Mouse (Mus musculus) intestine, embryonic 16.5 days (tissue): ENCODE measurements around the gene Lyzl4. TPM values are rescaled to one million over a fixed set of nuclear protein-coding genes. Genes with fewer than 3 reads are reported as not detected.

Experiments used
- ATAC-seq: fragments of 200-750 bp; cut with Nextera tagmentation; 2 replicates; pipeline ENCODE4 v1.8.0; 2017; ENCODE audit warnings: moderate TSS enrichment, moderate library complexity
- H3K27ac ChIP-seq: fragments of 300-500 bp; sonication (generic); 2 replicates; pipeline ENCODE4 v1.5.1; 2014; ENCODE audit warnings: mild to moderate bottlenecking, low read length
- H3K27me3 ChIP-seq: fragments of 300-500 bp; sonication (generic); replicated peaks from 2 replicates; pipeline ENCODE4 v1.6.1; 2014; ENCODE audit warnings: low read length, control low read depth, mixed read lengths; ENCODE audit not compliant: control insufficient read depth, insufficient read depth
- H3K36me3 ChIP-seq: fragments of 300-500 bp; sonication (generic); 2 replicates; pipeline ENCODE4 v1.6.1; 2014; ENCODE audit warnings: low read length, control low read depth; ENCODE audit not compliant: control insufficient read depth, insufficient read depth
- H3K4me1 ChIP-seq: fragments of 300-500 bp; sonication (generic); 2 replicates; pipeline ENCODE4 v1.6.1; 2014; ENCODE audit warnings: low read length, control low read depth, mixed read lengths; ENCODE audit not compliant: control insufficient read depth, insufficient read depth
- H3K4me2 ChIP-seq: fragments of 300-500 bp; sonication (generic); 2 replicates; pipeline ENCODE4 v1.6.1; 2014; ENCODE audit warnings: low read depth, low read length, control low read depth
- H3K4me3 ChIP-seq: fragments of 300-500 bp; sonication (generic); 2 replicates; pipeline ENCODE4 v1.5.1; 2014; ENCODE audit warnings: mild to moderate bottlenecking, low read length
- H3K9ac ChIP-seq: fragments of 300-500 bp; sonication (generic); 2 replicates; pipeline ENCODE4 v1.6.1; 2014; ENCODE audit warnings: low read depth, low read length
- H3K9me3 ChIP-seq: fragments of 300-500 bp; sonication (generic); 2 replicates; pipeline ENCODE4 v1.6.1; 2016; ENCODE audit warnings: low read length, control low read depth; ENCODE audit not compliant: control insufficient read depth
- WGBS: fragments of 180-500 bp; shearing (Covaris S2); extraction: QIAGEN DNeasy Blood & Tissue Kit; methylation state at CpG from one replicate; pipeline ENCODE4 v1.1.7; 2014; 5-methylcytosine and 5-hydroxymethylcytosine counted together
- polyA plus RNA-seq: library from polyadenylated mRNA; unstranded; fragments of >200 nt; fragmentation: Nextera tagmentation; extraction: Ambion mirVana; gene quantifications from 2 replicates; pipeline ENCODE4 v1.2.1, GENCODE M21; 2015

The Lyzl4 gene
- polyA plus RNA-seq, 1 experiment from 2014 or later: not detected

DNA sequence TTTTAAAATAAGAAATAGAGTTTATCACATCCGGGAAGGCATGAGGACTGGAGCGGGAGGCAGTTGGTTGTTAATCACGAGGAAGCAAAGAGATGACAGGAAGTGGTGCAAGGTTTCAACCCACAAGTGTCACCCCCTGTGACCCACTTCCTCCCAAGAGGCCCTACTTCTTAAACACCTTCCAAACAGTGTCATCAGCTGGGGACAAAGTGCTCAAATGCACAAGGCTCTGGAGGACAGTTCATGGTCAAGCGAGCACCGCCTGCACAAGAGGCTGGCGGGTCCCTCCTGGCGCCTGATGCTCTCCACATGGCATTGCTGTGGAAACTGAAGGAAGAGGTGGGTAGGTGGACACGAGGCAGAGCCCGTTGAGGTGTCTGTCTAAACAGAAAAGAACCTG lies 33.1 kb upstream of the Lyzl4 start:
- H3K27ac ChIP-seq: no peak overlapping the region
- H3K9me3 ChIP-seq: no peaks in the 10 kb centered on the region
- 85% methylated on average over 9 of the region's 9 CpGs for WGBS
- H3K9ac ChIP-seq: no peak overlapping the region
- H3K36me3 ChIP-seq: no peaks in the 10 kb centered on the region
- H3K4me1 ChIP-seq: peaks cover 23% of the 10 kb centered on the region
- H3K27me3 ChIP-seq: 0 out of 2 replicates have a peak, but pooled peaks cover 4% of the 10 kb centered on the region
- no peak overlapping the region for H3K4me3 ChIP-seq
- H3K4me2 ChIP-seq: no peak overlapping the region
- ATAC-seq: no peak

DNA sequence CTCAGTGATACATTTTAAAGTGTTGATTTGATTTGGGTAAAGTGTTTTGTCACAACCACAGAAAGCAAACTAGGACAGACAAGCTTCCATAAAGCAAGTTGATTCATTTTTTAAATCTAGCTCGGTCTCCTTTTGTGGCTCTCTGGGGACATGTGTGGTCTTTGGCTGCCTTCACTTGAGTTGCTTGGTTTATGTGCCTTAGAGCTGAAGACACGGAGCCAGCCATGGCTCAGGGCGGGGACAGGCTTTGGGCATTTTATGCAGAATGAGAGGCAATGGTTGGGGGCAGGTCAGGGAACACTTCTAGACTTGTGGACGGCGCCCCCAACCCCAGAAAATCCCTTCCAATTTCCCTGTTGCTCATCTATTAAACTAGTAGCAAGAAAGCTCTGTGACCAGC lies 31.8 kb upstream of the Lyzl4 start:
- no peaks in the 10 kb centered on the region for H3K36me3 ChIP-seq
- no peaks in the 10 kb centered on the region for H3K9me3 ChIP-seq
- H3K4me2 ChIP-seq: no peak overlapping the region
- ATAC-seq: no peak
- H3K9ac ChIP-seq: no peak overlapping the region
- no peak overlapping the region for H3K4me3 ChIP-seq
- peaks cover 32% of the 10 kb centered on the region for H3K4me1 ChIP-seq
- 85% methylated on average over 5 of the region's 5 CpGs for WGBS
- peaks cover 4% of the 10 kb centered on the region; the same call in 1 of the 2 replicates for H3K27me3 ChIP-seq
- H3K27ac ChIP-seq: no peak overlapping the region

DNA sequence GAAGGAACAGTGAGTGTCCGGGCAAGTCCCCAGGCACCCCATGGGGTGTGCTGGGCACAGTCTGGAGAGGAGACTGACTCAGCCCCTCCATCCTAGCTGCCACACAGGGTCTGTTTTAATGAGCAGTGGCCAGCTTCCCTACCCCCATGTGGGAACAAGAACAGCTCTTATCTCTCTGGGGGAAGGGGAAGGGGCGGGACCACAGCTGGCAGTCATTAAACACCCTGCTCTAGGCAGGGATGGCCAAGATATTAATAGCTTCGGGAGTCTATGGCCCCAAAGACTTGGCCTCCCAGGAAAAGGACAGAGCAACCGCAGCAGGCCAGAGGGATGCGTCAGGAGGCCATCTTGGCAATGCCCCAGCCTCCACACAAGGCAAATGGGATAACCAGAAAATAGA lies 30.4 kb upstream of the Lyzl4 start:
- 47% methylated on average over 5 of the region's 5 CpGs for WGBS
- H3K4me1 ChIP-seq: peaks cover 30% of the 10 kb centered on the region
- H3K27ac ChIP-seq: no peak overlapping the region
- no peak overlapping the region for H3K9ac ChIP-seq
- H3K4me2 ChIP-seq: no peak overlapping the region
- no peaks in the 10 kb centered on the region for H3K9me3 ChIP-seq
- H3K27me3 ChIP-seq: peaks cover 4% of the 10 kb centered on the region; the same call in 1 of the 2 replicates
- no peak overlapping the region for H3K4me3 ChIP-seq
- no peaks in the 10 kb centered on the region for H3K36me3 ChIP-seq
- no peak for ATAC-seq

DNA sequence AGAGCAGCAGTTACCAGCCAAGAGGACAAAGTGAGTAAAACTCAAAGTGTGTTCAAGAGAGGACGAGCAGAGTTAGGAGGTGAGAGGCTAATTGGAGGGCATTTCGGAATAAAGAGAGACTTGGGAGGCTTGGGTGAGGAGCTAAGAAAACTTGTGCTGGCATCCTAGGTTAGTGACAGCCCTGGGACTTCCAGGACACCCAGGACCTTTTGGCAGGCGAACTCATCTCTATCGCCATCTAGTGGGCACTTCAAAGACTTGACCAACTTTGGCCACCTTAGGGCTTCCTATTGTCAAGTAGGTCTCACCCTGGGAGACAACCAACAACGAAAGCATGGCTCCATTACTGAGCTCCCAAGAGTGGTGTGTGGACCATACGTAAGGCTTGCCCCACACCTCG lies 29.4 kb upstream of the Lyzl4 start:
- H3K4me1 ChIP-seq: peaks cover 25% of the 10 kb centered on the region
- peaks cover 4% of the 10 kb centered on the region; the same call in 1 of the 2 replicates for H3K27me3 ChIP-seq
- H3K9me3 ChIP-seq: no peaks in the 10 kb centered on the region
- no peak overlapping the region for H3K9ac ChIP-seq
- 0 out of 2 replicates have a peak, but pooled peaks have one; percentile 32 for ATAC-seq
- H3K4me3 ChIP-seq: no peak overlapping the region
- no peaks in the 10 kb centered on the region for H3K36me3 ChIP-seq
- no peak overlapping the region for H3K27ac ChIP-seq
- WGBS: 28% methylated on average over 7 of the region's 7 CpGs
- no peak overlapping the region for H3K4me2 ChIP-seq

DNA sequence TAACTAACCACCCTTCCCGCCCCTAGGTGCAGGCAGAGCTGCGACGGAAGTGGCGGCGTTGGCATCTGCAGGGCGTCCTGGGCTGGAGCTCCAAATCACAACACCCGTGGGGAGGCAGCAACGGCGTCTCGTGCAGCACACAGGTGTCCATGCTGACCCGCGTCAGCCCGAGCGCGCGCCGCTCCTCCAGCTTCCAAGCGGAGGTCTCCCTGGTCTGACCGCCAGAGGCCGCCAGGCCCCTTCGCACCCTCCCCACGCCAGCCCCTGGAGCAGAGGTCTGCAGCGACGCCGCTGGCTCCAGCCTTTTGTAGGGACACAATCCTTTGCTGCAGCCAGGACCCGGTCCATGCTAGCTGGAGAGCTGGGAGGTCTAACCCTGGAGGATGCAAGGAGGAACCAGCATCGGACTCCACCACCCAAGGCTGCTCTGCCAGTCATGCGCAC lies 27.5 kb upstream of the Lyzl4 start:
- peak; percentile 68 for ATAC-seq
- Histone ChIP-seq H3K9ac (peak overlapping the region; percentile 57), H3K9me3 (no peaks in the 10 kb centered on the region), H3K4me3 (peak overlapping the region; percentile 42), H3K4me2 (peak overlapping the region; percentile 69), H3K36me3 (no peaks in the 10 kb centered on the region), H3K27me3 (peaks cover 4% of the 10 kb centered on the region; the same call in 1 of the 2 replicates), H3K4me1 (peaks cover 24% of the 10 kb centered on the region), H3K27ac (no peak overlapping the region)
- WGBS: 3% methylated on average over 28 of the region's 28 CpGs

DNA sequence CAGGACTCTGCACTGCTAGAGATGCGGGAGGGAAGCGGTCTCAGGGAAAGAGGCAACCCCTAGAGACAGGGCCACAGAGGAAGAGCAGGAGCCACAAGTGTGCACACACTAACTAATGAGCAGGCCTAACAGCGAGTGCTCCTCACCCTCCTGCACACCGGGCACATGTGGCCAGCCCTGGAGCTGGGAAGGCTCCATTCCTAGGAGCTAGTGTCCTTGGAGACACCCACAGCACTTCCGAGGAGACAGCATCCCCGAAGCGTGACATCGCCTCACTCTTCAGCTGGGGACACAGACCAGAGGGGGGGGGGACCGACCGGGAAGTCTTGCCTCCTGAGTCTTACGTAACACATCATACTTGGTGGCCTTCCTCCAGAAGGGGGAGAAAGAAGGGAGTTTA lies 25.9 kb upstream of the Lyzl4 start:
- H3K9ac ChIP-seq: peak overlapping the region; percentile 13; the same call in 1 of the 2 replicates
- H3K4me3 ChIP-seq: no peak overlapping the region
- H3K27me3 ChIP-seq: peaks cover 4% of the 10 kb centered on the region; the same call in 1 of the 2 replicates
- ATAC-seq: no peak
- H3K4me1 ChIP-seq: peaks cover 21% of the 10 kb centered on the region
- no peaks in the 10 kb centered on the region for H3K9me3 ChIP-seq
- WGBS: 77% methylated on average over 11 of the region's 11 CpGs
- no peak overlapping the region for H3K27ac ChIP-seq
- no peaks in the 10 kb centered on the region for H3K36me3 ChIP-seq
- H3K4me2 ChIP-seq: no peak overlapping the region

DNA sequence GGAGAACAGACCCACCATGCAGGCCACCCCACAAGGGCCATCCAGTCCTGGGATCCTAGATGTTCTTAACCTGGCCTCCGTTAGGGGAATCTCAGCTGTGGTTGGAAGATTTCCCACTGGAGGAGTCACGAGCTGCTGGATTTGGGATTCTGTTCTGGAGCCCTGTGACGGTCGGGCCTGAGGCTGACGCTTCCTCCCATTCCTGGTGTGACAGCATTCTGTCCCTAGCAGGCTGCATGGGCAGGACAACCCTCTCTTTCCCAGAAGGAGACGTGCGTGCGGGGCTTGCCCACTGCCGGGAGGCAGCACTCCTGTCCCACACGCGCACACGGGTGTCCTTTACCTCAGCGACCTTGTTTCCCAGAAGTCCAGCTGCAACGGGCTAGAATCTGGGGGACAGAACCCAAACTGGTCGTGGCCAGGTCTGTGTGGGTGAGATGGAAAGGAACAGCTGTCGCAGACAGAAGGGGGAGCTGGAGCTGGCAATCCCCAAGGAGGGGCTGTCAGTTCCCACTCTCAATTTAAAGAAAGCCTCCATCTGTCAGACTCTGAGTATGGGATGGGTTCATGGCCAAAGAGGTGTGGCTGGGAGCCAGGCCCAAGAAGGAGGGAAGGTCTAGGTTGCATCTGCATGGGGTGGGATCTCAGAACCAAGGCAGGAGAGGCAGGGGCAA lies 25.2 kb upstream of the Lyzl4 start:
- Histone ChIP-seq H3K9me3 (no peaks in the 10 kb centered on the region), H3K9ac (0 out of 2 replicates have a peak overlapping the region, but pooled peaks have one; percentile 13), H3K27ac (no peak overlapping the region), H3K4me1 (peaks cover 15% of the 10 kb centered on the region), H3K4me3 (no peak overlapping the region), H3K27me3 (peaks cover 4% of the 10 kb centered on the region; the same call in 1 of the 2 replicates), H3K36me3 (no peaks in the 10 kb centered on the region), H3K4me2 (no peak overlapping the region)
- WGBS: 68% methylated on average over 16 of the region's 16 CpGs
- no peak for ATAC-seq

DNA sequence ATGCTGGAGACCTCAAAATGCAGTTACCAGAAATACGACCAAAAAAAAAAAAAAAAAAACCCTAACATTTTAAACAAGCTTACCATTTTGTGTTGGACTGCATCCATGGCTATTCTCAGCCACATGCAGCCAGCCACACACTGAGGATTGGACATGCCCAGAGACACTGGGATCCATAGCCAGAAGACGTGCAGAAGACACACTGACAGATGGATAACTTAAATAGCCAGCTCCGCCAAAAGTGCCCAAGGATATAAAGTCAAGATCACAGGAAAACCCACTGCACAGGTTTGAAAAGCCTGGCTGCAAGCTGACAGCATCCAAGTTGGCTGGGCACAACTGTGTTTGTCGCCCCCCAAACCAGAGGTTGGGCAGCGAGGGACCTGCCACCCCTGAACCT lies 22.2 kb upstream of the Lyzl4 start:
- Histone ChIP-seq H3K9ac (no peak overlapping the region), H3K9me3 (no peaks in the 10 kb centered on the region), H3K27me3 (no peaks in the 10 kb centered on the region; the same call in 1 of the 2 replicates), H3K27ac (no peak overlapping the region), H3K4me3 (no peak overlapping the region), H3K36me3 (no peaks in the 10 kb centered on the region), H3K4me1 (peaks cover 2% of the 10 kb centered on the region; the same call in 1 of the 2 replicates), H3K4me2 (no peak overlapping the region)
- WGBS: 85% methylated on average over 5 of the region's 5 CpGs
- ATAC-seq: no peak

DNA sequence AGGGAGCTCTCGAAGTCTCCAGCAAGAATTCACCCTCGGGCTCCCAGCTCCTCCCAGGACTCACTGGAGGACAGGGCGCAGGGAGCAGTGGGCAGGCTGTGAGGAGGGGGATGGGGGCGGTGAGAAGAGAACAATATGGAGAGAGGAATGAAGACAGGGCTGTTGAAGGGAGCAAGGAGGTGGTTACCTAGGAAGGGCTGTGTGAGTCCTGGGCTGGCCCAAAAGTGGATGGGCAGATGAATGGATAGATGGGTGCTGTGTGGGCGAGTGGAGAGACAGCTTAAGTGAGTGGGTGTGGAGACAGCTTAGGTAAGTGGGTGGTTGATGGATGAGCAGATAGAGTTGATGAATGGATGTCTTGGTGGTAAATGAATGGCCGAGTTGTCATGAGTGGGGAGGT lies 21.6 kb upstream of the Lyzl4 start:
- no peak for ATAC-seq
- Histone ChIP-seq H3K4me3 (no peak overlapping the region), H3K27me3 (no peaks in the 10 kb centered on the region; the same call in 1 of the 2 replicates)

More for the DNA sequence above, 21.6 kb upstream of the Lyzl4 start:
- WGBS: 68% methylated on average over 6 of the region's 6 CpGs
- H3K36me3 ChIP-seq: no peaks in the 10 kb centered on the region
- H3K9ac ChIP-seq: no peak overlapping the region
- no peak overlapping the region for H3K27ac ChIP-seq
- H3K9me3 ChIP-seq: no peaks in the 10 kb centered on the region
- H3K4me1 ChIP-seq: 0 out of 2 replicates have a peak, but pooled peaks cover 2% of the 10 kb centered on the region
- no peak overlapping the region for H3K4me2 ChIP-seq
